Mouse (Mus musculus) MEL (cell line): Measurements from ENCODE around the gene Tead1. TPM values are rescaled to one million over a fixed set of nuclear protein-coding genes. Genes with fewer than 3 reads are reported as not detected.

Experiments used
- DNase-seq: peaks from one replicate; pipeline ENCODE4 v3.0.0; 2011; ENCODE audit warnings: low read depth, low spot score
- H3K27ac ChIP-seq: 2 replicates; pipeline ENCODE4 v1.5.1; 2012; ENCODE audit warnings: low read depth, mild to moderate bottlenecking, control low read depth, low read length, moderate library complexity; ENCODE audit not compliant: control insufficient read depth
- H3K27me3 ChIP-seq, 2 experiments: fragments of 150-350 bp in 1 of 2; sonication (generic) in 1 of 2; 2 replicates each; pipeline ENCODE4 v1.6.1; 2012; ENCODE audit warnings: low read length in 2 of 2, mild to moderate bottlenecking in 2 of 2, improper control_type of control experiment in 1 of 2, moderate library complexity in 1 of 2; ENCODE audit not compliant: insufficient read depth in 2 of 2, control insufficient read depth in 1 of 2
- H3K36me3 ChIP-seq, 2 experiments: 2 replicates each; pipeline ENCODE4 v1.6.1; 2012 to 2014; ENCODE audit warnings: low read length in 2 of 2, improper control_type of control experiment in 1 of 2, inconsistent platforms in 1 of 2, mild to moderate bottlenecking in 1 of 2; ENCODE audit not compliant: insufficient read depth in 2 of 2, control insufficient read depth in 1 of 2
- H3K4me1 ChIP-seq, 2 experiments: fragments of 150-350 bp in 1 of 2; sonication (generic) in 1 of 2; 2 replicates each; pipeline ENCODE4 v1.6.1; 2012; ENCODE audit warnings: low read length in 2 of 2, improper control_type of control experiment in 1 of 2, mild to moderate bottlenecking in 1 of 2; ENCODE audit not compliant: insufficient read depth in 2 of 2, control insufficient read depth in 1 of 2
- H3K4me3 ChIP-seq, 2 experiments: fragments of 150-350 bp in 1 of 2; sonication (generic) in 1 of 2; 2 replicates each; pipeline ENCODE4 v1.5.1; 2012; ENCODE audit warnings: low read depth in 2 of 2, low read length in 2 of 2, mild to moderate bottlenecking in 2 of 2, moderate library complexity in 2 of 2, control low read depth in 1 of 2, improper control_type of control experiment in 1 of 2; ENCODE audit not compliant: control insufficient read depth in 1 of 2, insufficient read depth in 1 of 2
- H3K79me2 ChIP-seq: 2 replicates; pipeline ENCODE4 v1.6.1; 2012; ENCODE audit warnings: mild to moderate bottlenecking, low read length, moderate library complexity; ENCODE audit not compliant: control insufficient read depth, poor library complexity, insufficient read depth
- H3K9ac ChIP-seq: 2 replicates; pipeline ENCODE4 v1.6.1; 2012; ENCODE audit warnings: low read depth, mild to moderate bottlenecking, control low read depth, low read length, moderate library complexity; ENCODE audit not compliant: control insufficient read depth, poor library complexity, severe bottlenecking
- H3K9me3 ChIP-seq: fragments of 150-350 bp; sonication (generic); replicated peaks from 2 replicates; pipeline ENCODE4 v1.6.1; 2012; ENCODE audit warnings: mild to moderate bottlenecking, low read length, improper control_type of control experiment, moderate library complexity; ENCODE audit not compliant: insufficient read depth
- BHLHE40 ChIP-seq: IDR thresholded peaks from 2 replicates; pipeline ENCODE4 v1.6.1; 2012; ENCODE audit warnings: low read depth, mild to moderate bottlenecking, inconsistent platforms, low read length, improper control_type of control experiment, borderline replicate concordance
- CHD1 ChIP-seq: IDR thresholded peaks from 2 replicates; pipeline ENCODE4 v1.6.1; 2012; ENCODE audit warnings: low read depth, mild to moderate bottlenecking, inconsistent platforms, low read length, improper control_type of control experiment
- CHD2 ChIP-seq: IDR thresholded peaks from 2 replicates; pipeline ENCODE4 v1.6.1; 2011; ENCODE audit warnings: low read length, improper control_type of control experiment
- ELF1 ChIP-seq: IDR thresholded peaks from 2 replicates; pipeline ENCODE4 v1.6.1; 2014; ENCODE audit warnings: low read depth, mild to moderate bottlenecking, inconsistent platforms, low read length, improper control_type of control experiment, moderate library complexity
- ETS1 ChIP-seq: IDR thresholded peaks from 2 replicates; pipeline ENCODE4 v1.6.1; 2012; ENCODE audit warnings: low read depth, mild to moderate bottlenecking, inconsistent platforms, low read length, improper control_type of control experiment, moderate library complexity
- GABPA ChIP-seq: IDR thresholded peaks from 2 replicates; pipeline ENCODE4 v1.6.1; 2012; ENCODE audit warnings: low read depth, mild to moderate bottlenecking, inconsistent platforms, low read length, improper control_type of control experiment, moderate library complexity
- GATA1 ChIP-seq: IDR thresholded peaks from 2 replicates; pipeline ENCODE4 v1.6.1; 2011; ENCODE audit warnings: low read depth, low read length, improper control_type of control experiment
- JUND ChIP-seq: IDR thresholded peaks from 2 replicates; pipeline ENCODE4 v1.6.1; 2011; ENCODE audit warnings: low read depth, mild to moderate bottlenecking, improper control_type of control experiment, low read length
- KAT2A ChIP-seq: conservative IDR thresholded peaks from 2 replicates; pipeline ENCODE4 v1.6.1; 2012; ENCODE audit warnings: low read depth, low read length, improper control_type of control experiment, inconsistent platforms
- MAX ChIP-seq: IDR thresholded peaks from 2 replicates; pipeline ENCODE4 v1.6.1; 2011; ENCODE audit warnings: low read length, improper control_type of control experiment
- MYB ChIP-seq: IDR thresholded peaks from 2 replicates; pipeline ENCODE4 v1.6.1; 2011; ENCODE audit warnings: mild to moderate bottlenecking, low read depth, low read length, improper control_type of control experiment
- MYC ChIP-seq: IDR thresholded peaks from 2 replicates; pipeline ENCODE4 v1.6.1; 2011; ENCODE audit warnings: low read depth, mild to moderate bottlenecking, low read length, improper control_type of control experiment, moderate library complexity
- POLR2A ChIP-seq, 2 experiments: IDR thresholded peaks; 2 replicates each; pipeline ENCODE4 v1.6.1; 2011 to 2012; ENCODE audit warnings: low read length in 2 of 2, mild to moderate bottlenecking in 2 of 2, control low read depth in 1 of 2, improper control_type of control experiment in 1 of 2, low read depth in 1 of 2, moderate library complexity in 1 of 2; ENCODE audit not compliant: control insufficient read depth in 1 of 2, insufficient read depth in 1 of 2, poor library complexity in 1 of 2
- POLR2AphosphoS2 ChIP-seq: IDR thresholded peaks from 2 replicates; pipeline ENCODE4 v1.6.1; 2011; ENCODE audit warnings: low read length, improper control_type of control experiment
- RAD21 ChIP-seq: IDR thresholded peaks from 2 replicates; pipeline ENCODE4 v1.6.1; 2011; ENCODE audit warnings: mild to moderate bottlenecking, low read depth, low read length, improper control_type of control experiment
- SIN3A ChIP-seq: IDR thresholded peaks from 2 replicates; pipeline ENCODE4 v1.6.1; 2012; ENCODE audit warnings: low read length, improper control_type of control experiment, inconsistent platforms
- SMC3 ChIP-seq: IDR thresholded peaks from 2 replicates; pipeline ENCODE4 v1.6.1; 2011; ENCODE audit warnings: low read depth, low read length, improper control_type of control experiment
- TBP ChIP-seq: IDR thresholded peaks from 2 replicates; pipeline ENCODE4 v1.8.0; 2011; ENCODE audit warnings: low read depth, low read length, improper control_type of control experiment
- TCF12 ChIP-seq: IDR thresholded peaks from 2 replicates; pipeline ENCODE4 v1.6.1; 2014; ENCODE audit warnings: low read depth, mild to moderate bottlenecking, inconsistent platforms, low read length, improper control_type of control experiment, moderate library complexity
- UBTF ChIP-seq: IDR thresholded peaks from 2 replicates; pipeline ENCODE4 v1.6.1; 2012; ENCODE audit warnings: low read depth, mild to moderate bottlenecking, inconsistent platforms, low read length, improper control_type of control experiment, moderate library complexity, borderline replicate concordance; ENCODE audit not compliant: insufficient read depth
- ZC3H11A ChIP-seq: IDR thresholded peaks from 2 replicates; pipeline ENCODE4 v1.6.1; 2012; ENCODE audit warnings: low read depth, mild to moderate bottlenecking, inconsistent platforms, low read length, improper control_type of control experiment
- ZKSCAN1 ChIP-seq: IDR thresholded peaks from 2 replicates; pipeline ENCODE4 v1.6.1; 2012; ENCODE audit warnings: low read depth, mild to moderate bottlenecking, inconsistent platforms, low read length, improper control_type of control experiment, moderate library complexity
- ZNF384 ChIP-seq: IDR thresholded peaks from 2 replicates; pipeline ENCODE4 v1.6.1; 2012; ENCODE audit warnings: low read depth, mild to moderate bottlenecking, inconsistent platforms, low read length, improper control_type of control experiment
- polyA plus RNA-seq, 2 experiments: library from polyadenylated mRNA; stranded (reverse) in 1 of 2; unstranded in 1 of 2; fragments of >175 nt in 1 of 2; fragments of >200 nt in 1 of 2; gene quantifications; 2 replicates each; pipeline versions ENCODE4 v1.2.1 to v1.2.4; 2012; ENCODE audit warnings: low replicate concordance in 2 of 2, low read depth in 1 of 2; ENCODE audit not compliant: insufficient read length in 2 of 2, insufficient read depth in 1 of 2, missing spikeins in 1 of 2
- total RNA-seq: library from RNA; depleted of rRNA; stranded (reverse); fragments of 300-350 nt; gene quantifications from 2 replicates; pipeline ENCODE4 v1.2.3, GENCODE M21; 2012

Gene Tead1
- total and polyA plus RNA-seq, 3 experiments = not detected

DNA sequence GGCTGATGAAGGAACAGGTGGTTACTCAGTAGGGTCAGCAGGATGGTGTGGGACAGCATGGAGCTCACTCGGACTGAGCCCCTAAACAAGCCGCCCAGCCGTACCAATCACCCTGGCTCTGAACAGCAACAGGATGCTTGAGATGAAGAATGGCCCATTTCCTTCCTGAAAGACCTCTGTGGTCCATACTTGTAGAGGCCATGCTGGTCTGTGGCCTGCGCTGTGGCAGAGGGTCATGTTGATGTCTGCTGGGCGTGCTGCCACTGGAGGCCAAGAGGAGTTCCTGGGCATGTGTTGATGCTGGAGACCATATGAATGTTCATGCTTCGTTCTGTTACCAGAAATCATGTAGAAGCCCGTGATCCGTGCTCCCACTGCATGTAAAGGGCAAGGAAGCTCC, 258.0 kb downstream of the Tead1 start:
- Histone ChIP-seq H3K9me3 (no peaks in the 10 kb centered on the region), H3K27ac (no peak overlapping the region), H3K9ac (no peak overlapping the region), H3K4me1 (no peaks in the 10 kb centered on the region), H3K79me2 (no peaks in the 10 kb centered on the region), H3K4me3 (no peak overlapping the region), H3K27me3 (no peaks in the 10 kb centered on the region), H3K36me3 (no peaks in the 10 kb centered on the region)
- no peak for DNase-seq
- TF ChIP-seq SMC3 (no peak), MYB (no peak), ZC3H11A (no peak), GATA1 (no peak), MAX (no peak), KAT2A (no peak), MYC (no peak), RAD21 (no peak), ETS1 (no peak)

DNA sequence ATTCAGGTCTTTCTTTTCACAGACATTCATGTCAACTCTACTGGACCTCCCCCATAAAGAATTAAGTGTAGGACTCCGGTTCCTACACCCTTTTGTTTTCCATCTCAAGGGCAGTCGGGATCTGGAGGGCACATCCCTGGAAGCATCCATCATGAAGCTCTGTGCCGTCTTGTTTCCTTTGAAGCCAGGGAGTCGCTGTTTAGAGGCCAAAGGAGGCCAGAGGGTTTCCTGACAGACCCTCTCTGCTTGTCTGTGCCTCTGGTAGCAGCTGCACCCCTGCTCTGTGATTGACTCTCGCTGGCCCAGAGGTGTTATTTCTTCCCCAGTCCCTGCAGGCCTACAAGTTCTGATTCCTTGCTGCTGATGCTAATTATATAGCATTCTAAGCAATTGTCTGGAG, 259.8 kb downstream of the Tead1 start:
- Histone ChIP-seq H3K27me3 (no peaks in the 10 kb centered on the region), H3K9ac (no peak overlapping the region), H3K79me2 (no peaks in the 10 kb centered on the region), H3K9me3 (no peaks in the 10 kb centered on the region), H3K27ac (no peak overlapping the region), H3K4me3 (no peak overlapping the region), H3K36me3 (no peaks in the 10 kb centered on the region), H3K4me1 (no peaks in the 10 kb centered on the region)
- DNase-seq = no peak
- TF ChIP-seq ZKSCAN1 (no peak), BHLHE40 (no peak), TCF12 (no peak), TBP (no peak), POLR2A (IDR thresholded peaks at IDR 0.05; ENCODE audit: control insufficient read depth in 1 of 2, insufficient read depth in 1 of 2, low read depth in 1 of 2, low read length in 2 of 2, poor library complexity in 1 of 2) (no peak), CHD2 (no peak), SIN3A (no peak), GABPA (no peak), JUND (no peak), CHD1 (no peak), POLR2AphosphoS2 (no peak), UBTF (no peak), ZNF384 (no peak), MYC (no peak), ELF1 (no peak)
